Mouse (Mus musculus): ENCODE measurements at regions not wholly inside any gene's neighbourhood (a gene's known extent, or its start where the extent isn't known, plus 50 kb on each side); places are given as distances from the start of the nearest gene placed in this dataset.

DNA sequence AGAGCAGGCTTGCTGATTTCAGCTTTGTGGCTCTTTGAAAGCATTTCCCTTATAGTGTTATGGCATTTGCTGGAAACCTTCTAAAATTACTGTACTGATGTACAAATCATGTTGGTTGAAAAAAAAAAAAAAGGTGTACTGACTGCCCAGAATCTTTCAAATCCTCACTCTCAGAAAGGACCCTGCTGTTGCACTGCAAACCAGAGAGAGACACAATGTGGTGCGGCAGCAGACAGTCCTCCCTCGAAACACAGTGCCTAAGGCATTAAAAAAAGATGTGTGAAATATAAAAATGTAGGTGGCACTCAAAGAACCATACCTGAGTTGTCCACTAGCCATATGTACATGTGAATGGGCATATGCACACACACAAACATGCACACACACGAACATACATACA lies 128.3 kb downstream of the Actr3 start:
- H3K4me1 ChIP-seq (ENCODE audit: control insufficient read depth, insufficient read depth, low read length), result no peaks in the 10 kb centered on the region
- H3K27ac ChIP-seq (ENCODE audit: insufficient read depth, low read depth, low read length), result no peak overlapping the region
- 88% methylated on average over 3 of the region's 3 CpGs for WGBS
- H3K4me3 ChIP-seq (ENCODE audit: insufficient read depth, low read depth, low read length), result no peak overlapping the region
- TF ChIP-seq POLR2A (IDR thresholded peaks at IDR 0.05; ENCODE audit: insufficient read depth, low read depth, low read length) (no peak), CTCF (IDR thresholded peaks at IDR 0.05; ENCODE audit: insufficient read depth, low read depth, low read length) (no peak)

DNA sequence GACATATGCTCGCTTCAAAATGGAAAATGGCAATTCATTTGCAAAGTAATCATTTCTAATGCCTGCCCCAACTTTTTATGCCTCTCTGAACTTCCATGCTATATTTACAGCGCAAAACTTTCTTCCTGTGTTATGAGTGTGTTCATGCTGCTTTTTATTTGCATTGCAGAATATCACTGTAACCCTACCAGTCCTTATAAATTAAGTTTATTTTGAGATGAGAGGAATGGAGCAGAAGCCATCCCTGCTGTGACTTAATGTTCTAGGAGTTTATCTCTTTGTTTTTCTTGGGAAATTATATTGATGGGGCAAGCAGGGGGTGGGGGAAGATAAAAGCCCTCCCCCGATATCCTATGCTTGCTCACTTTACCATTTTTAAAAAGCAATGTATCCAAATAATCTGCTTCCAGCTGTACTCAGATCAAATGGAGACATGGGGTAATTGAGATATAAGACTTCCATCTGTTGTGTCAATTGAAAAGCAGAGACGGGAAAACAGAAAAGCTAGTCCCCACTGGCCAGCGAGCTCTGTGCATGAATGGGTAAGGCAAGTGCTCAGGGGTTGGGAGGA lies 136.9 kb downstream of the Actr3 start:
- Histone ChIP-seq H3K27ac (ENCODE audit: insufficient read depth, low read depth, low read length) (no peak overlapping the region), H3K4me1 (ENCODE audit: control insufficient read depth, insufficient read depth, low read length) (no peaks in the 10 kb centered on the region), H3K4me3 (ENCODE audit: insufficient read depth, low read depth, low read length) (no peak overlapping the region)
- TF ChIP-seq POLR2A (IDR thresholded peaks at IDR 0.05; ENCODE audit: insufficient read depth, low read depth, low read length) (no peak), CTCF (IDR thresholded peaks at IDR 0.05; ENCODE audit: insufficient read depth, low read depth, low read length) (no peak)
- 86% methylated on average over 5 of the region's 5 CpGs for WGBS

DNA sequence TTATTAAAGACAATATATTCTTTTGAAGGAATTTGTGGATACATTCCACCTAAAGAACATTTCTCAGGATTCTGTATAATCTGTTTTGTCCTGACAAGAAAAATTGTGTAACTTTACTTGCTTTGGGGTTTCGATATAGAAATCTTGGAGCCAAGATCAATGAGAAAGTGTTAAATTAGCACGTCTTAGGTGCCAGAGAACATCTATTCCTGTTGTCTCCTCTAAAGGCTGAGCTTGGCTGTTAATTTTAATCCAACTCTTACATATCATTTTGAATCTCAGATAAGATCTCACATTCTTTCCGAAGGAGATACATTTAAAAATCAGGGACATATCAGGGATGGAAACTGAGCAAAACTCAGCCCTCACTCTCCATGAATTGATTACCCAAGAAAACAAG lies 139.9 kb downstream of the Actr3 start:
- TF ChIP-seq CTCF (IDR thresholded peaks at IDR 0.05; ENCODE audit: insufficient read depth, low read depth, low read length) (no peak), POLR2A (IDR thresholded peaks at IDR 0.05; ENCODE audit: insufficient read depth, low read depth, low read length) (no peak)
- Histone ChIP-seq H3K4me3 (ENCODE audit: insufficient read depth, low read depth, low read length) (no peak overlapping the region), H3K4me1 (ENCODE audit: control insufficient read depth, insufficient read depth, low read length) (no peaks in the 10 kb centered on the region), H3K27ac (ENCODE audit: insufficient read depth, low read depth, low read length) (no peak overlapping the region)
- WGBS, result 85% methylated on average over 3 of the region's 3 CpGs

DNA sequence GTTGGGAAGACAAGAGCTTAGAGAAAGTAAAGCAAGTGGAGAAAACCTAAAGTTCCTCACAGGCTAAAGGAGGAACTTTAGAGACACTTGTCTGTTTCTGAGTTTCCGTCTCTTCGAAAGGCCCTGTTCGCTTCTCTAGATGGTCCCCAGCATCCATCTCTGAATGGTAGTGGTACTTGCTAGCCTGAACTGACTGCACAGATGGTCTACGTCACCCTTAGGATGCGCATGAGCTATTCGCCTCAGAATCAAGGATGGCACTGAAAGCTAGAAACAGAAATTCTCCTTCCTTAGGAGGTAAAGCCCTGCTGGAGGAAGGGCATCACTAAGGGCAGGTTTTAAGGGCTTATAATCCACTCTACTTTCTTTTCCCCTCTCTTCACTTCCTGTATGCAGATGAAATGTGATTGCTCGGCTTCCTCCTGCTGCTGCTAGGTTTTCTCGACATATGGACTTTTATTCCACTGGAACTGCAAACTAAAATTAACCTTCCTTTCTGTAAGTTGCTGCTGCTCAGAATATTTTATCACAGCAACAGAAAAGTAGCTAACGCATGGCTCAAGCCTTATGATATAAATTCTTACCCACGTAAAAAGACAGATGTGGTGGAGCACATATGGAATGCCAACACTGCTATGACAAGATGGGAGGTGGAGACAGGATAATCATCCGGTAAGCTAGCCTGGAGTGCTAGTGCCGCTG lies 145.1 kb downstream of the Actr3 start:
- Histone ChIP-seq H3K4me3 (ENCODE audit: insufficient read depth, low read depth, low read length) (no peak overlapping the region), H3K4me1 (ENCODE audit: control insufficient read depth, insufficient read depth, low read length) (no peaks in the 10 kb centered on the region), H3K27ac (ENCODE audit: insufficient read depth, low read depth, low read length) (no peak overlapping the region)
- TF ChIP-seq POLR2A (IDR thresholded peaks at IDR 0.05; ENCODE audit: insufficient read depth, low read depth, low read length), result no peak
- TF ChIP-seq CTCF (IDR thresholded peaks at IDR 0.05; ENCODE audit: insufficient read depth, low read depth, low read length), result no peak
- 92% methylated on average over 12 of the region's 12 CpGs for WGBS

DNA sequence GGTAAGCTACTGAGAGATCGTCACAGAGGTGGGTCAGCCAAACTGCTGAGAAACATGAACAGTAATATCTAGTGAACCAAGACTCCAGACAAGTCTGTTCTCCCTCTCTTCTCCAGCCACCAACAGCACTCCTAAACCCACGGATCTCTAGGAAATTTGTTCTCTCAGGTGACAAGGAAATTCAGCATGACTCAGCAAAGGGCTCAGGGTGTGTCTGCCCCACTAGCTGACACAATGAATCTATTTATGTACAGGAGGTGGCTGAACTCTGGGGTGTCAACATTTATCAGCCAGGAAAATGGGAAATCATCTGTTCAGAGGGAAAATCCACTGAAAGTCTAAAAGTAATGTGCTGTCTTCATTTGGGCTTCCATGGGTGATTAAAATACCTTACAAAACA lies 149.2 kb downstream of the Actr3 start:
- no peak overlapping the region for H3K4me3 ChIP-seq (ENCODE audit: insufficient read depth, low read depth, low read length)
- TF ChIP-seq CTCF (IDR thresholded peaks at IDR 0.05; ENCODE audit: insufficient read depth, low read depth, low read length) (no peak), POLR2A (IDR thresholded peaks at IDR 0.05; ENCODE audit: insufficient read depth, low read depth, low read length) (no peak)
- 66% methylated on average over 2 of the region's 2 CpGs for WGBS
- H3K27ac ChIP-seq (ENCODE audit: insufficient read depth, low read depth, low read length), result no peak overlapping the region
- no peaks in the 10 kb centered on the region for H3K4me1 ChIP-seq (ENCODE audit: control insufficient read depth, insufficient read depth, low read length)

DNA sequence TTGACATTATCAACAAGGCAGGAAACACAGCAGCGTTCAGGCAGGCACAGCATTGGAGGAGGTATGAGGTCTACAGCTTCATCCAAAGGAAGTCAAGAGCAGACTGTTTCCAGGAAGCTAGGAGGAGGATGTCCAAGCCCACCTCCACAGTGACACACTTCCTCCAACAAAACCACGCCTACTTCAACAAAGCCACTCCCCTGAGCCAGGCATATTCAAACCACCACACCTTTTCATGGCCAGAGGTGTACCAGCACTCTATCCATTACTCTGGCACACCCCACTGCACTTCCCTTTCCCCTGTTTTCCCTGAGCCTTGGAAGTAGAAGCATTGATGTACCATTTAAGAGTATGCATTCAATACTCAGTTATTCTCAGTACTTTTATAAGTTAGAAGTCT lies 150.8 kb downstream of the Actr3 start:
- Histone ChIP-seq H3K4me3 (ENCODE audit: insufficient read depth, low read depth, low read length) (no peak overlapping the region), H3K27ac (ENCODE audit: insufficient read depth, low read depth, low read length) (no peak overlapping the region), H3K4me1 (ENCODE audit: control insufficient read depth, insufficient read depth, low read length) (no peaks in the 10 kb centered on the region)
- TF ChIP-seq CTCF (IDR thresholded peaks at IDR 0.05; ENCODE audit: insufficient read depth, low read depth, low read length) (no peak), POLR2A (IDR thresholded peaks at IDR 0.05; ENCODE audit: insufficient read depth, low read depth, low read length) (no peak)
- 77% methylated on average over 2 of the region's 2 CpGs for WGBS

DNA sequence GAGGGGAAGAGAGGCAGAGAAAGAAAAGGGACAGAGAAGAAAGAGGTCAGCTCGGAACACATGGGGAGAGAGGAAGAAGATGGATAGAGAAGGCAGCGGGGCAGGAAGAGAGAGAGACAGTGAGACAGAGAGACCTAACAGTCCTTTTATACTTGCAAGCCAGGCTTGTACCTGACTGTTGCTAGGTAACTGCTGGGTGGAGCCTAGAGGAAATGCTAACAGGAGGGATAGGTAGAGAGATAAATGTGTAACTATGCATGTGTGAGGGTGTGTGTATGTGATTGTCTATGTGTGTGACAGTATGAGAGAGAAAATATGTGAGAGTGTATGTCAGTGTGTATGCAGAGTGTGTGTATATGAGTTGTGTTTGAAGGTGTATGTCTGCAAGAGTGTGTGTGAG lies 161.8 kb downstream of the Actr3 start:
- Histone ChIP-seq H3K4me1 (ENCODE audit: control insufficient read depth, insufficient read depth, low read length) (no peaks in the 10 kb centered on the region), H3K27ac (ENCODE audit: insufficient read depth, low read depth, low read length) (no peak overlapping the region), H3K4me3 (ENCODE audit: insufficient read depth, low read depth, low read length) (no peak overlapping the region)
- TF ChIP-seq CTCF (IDR thresholded peaks at IDR 0.05; ENCODE audit: insufficient read depth, low read depth, low read length), result no peak
- 70% methylated on average over 2 of the region's 2 CpGs for WGBS

DNA sequence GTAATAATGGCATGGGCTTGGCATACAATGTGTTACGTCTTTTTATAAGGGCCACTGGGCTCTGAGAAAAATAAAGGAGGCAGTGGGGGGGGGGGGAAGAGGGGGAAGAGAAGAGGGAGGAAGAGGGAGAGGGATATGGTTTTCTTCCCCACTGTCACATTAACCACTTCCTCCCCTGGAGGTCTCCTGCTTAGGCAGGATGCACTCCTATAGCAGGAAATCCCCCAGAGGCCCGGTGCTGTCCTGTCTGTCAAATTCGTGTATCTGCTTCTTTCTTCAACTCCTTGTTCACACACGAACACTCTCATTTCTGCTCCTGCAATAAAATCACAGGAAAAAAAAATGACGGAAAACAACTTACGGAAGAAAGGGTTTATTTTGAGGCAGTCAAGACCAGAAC lies 171.8 kb downstream of the Actr3 start:
- H3K4me3 ChIP-seq (ENCODE audit: insufficient read depth, low read depth, low read length), result no peak overlapping the region
- no peaks in the 10 kb centered on the region for H3K4me1 ChIP-seq (ENCODE audit: control insufficient read depth, insufficient read depth, low read length)
- WGBS, result 83% methylated on average over 6 of the region's 6 CpGs
- no peak overlapping the region for H3K27ac ChIP-seq (ENCODE audit: insufficient read depth, low read depth, low read length)
- TF ChIP-seq POLR2A (IDR thresholded peaks at IDR 0.05; ENCODE audit: insufficient read depth, low read depth, low read length) (no peak), CTCF (IDR thresholded peaks at IDR 0.05; ENCODE audit: insufficient read depth, low read depth, low read length) (no peak)

DNA sequence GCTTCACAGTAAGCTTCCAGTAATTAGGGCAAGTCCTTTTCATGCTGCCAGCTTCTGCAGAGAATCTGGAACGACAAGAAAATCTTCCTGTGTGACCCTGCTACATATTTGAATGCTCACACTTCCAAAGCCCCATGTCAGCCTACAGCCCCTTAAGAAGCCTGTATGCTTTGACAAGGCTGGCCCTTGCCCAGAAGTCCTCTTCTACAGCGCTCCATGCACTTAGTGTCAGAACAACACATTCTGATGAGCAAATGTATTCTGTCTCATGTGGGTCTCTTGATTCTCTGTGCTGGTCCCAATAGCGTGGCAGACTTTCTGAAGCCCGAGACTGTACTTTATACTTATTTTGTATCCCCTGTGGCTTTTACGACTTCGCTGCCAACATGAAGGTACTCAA lies 172.5 kb downstream of the Actr3 start:
- Histone ChIP-seq H3K4me1 (ENCODE audit: control insufficient read depth, insufficient read depth, low read length) (no peaks in the 10 kb centered on the region), H3K4me3 (ENCODE audit: insufficient read depth, low read depth, low read length) (no peak overlapping the region), H3K27ac (ENCODE audit: insufficient read depth, low read depth, low read length) (no peak overlapping the region)
- TF ChIP-seq CTCF (IDR thresholded peaks at IDR 0.05; ENCODE audit: insufficient read depth, low read depth, low read length), result no peak
- TF ChIP-seq POLR2A (IDR thresholded peaks at IDR 0.05; ENCODE audit: insufficient read depth, low read depth, low read length), result no peak
- WGBS, result 71% methylated on average over 6 of the region's 6 CpGs

Data from olfactory bulb, adult 2 months (tissue).